In the genomic region with DNA sequence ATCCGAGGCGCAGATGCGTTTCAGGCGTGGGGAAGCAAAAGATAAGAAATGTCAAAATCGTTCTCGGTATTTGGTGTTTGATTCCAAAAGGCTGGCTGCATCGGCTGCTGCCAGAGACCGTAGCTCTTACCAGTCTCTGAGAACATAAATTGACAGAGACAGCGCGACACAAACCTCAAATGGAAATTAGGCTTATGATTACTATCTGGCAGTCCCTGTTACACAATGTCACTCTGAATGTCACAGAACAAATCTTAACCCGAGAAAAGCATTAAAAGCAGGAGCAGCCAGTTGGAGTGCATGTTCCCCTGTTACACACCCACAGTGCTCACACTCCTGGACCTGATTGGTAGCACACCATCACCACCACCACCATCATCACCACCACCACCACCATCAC, we compare ENCODE assay signal across 28 mouse cellular contexts.
DNase-seq lines count a peak whose midpoint lies in the region; ATAC-seq and TF ChIP-seq lines count a peak whose summit lies in the region.
"Had no signal": no experiment of that assay in that cellular context is flagged by ENCODE, and none has a peak within 500 bp of the region (broad histone marks: within the 10 kb centered on the region; RNA-seq: fewer than 3 reads in every experiment).

No protein-coding gene starts in this region.

- no peak overlapping the region for H3K4me3 ChIP-seq in hindbrain, embryonic 14.5 days (replicated peaks; ENCODE audit: low read length)
- H3K4me3 ChIP-seq in hindbrain, embryonic 12.5 days, result no peak overlapping the region
- no peak overlapping the region for H3K4me3 ChIP-seq in layer of hippocampus, adult 2 months
- H3K4me3 ChIP-seq: embryonic facial prominence, embryonic 13.5 days; erythroblast, embryonic 14.5 days; forebrain, embryonic 12.5 days; forebrain, embryonic 15.5 days; heart, adult 2 months; heart, embryonic 10.5 days; heart, embryonic 13.5 days had no signal

- no peak overlapping the region for H3K4me2 ChIP-seq in hindbrain, embryonic 14.5 days (replicated peaks)
- H3K4me2 ChIP-seq in hindbrain, embryonic 12.5 days (replicated peaks), result no peak overlapping the region
- H3K4me2 ChIP-seq: embryonic facial prominence, embryonic 13.5 days; forebrain, embryonic 12.5 days; forebrain, embryonic 15.5 days; heart, embryonic 13.5 days had no signal

- 76% methylated on average over 11 of the region's 11 CpGs for WGBS in hindbrain, embryonic 14.5 days
- 90% methylated on average over 11 of the region's 11 CpGs for WGBS in hindbrain, embryonic 12.5 days

- no peaks in the 10 kb centered on the region for H3K4me1 ChIP-seq in hindbrain, embryonic 14.5 days (replicated peaks; ENCODE audit: control insufficient read depth, insufficient read depth, low read length)
- no peaks in the 10 kb centered on the region for H3K4me1 ChIP-seq in hindbrain, embryonic 12.5 days
- H3K4me1 ChIP-seq: forebrain, embryonic 12.5 days; forebrain, embryonic 15.5 days had no signal

- H3K27me3 ChIP-seq in hindbrain, embryonic 14.5 days (ENCODE audit: control insufficient read depth, insufficient read depth, low read length), result no peaks in the 10 kb centered on the region
- no peaks in the 10 kb centered on the region for H3K27me3 ChIP-seq in hindbrain, embryonic 12.5 days
- H3K27me3 ChIP-seq: CH12.LX; embryonic facial prominence, embryonic 13.5 days; forebrain, embryonic 12.5 days; forebrain, embryonic 15.5 days; heart, embryonic 13.5 days; Patski had no signal

- no peak for DNase-seq in hindbrain, embryonic 14.5 days (ENCODE audit: low spot score)
- peak; percentile 29 to 42 for DNase-seq in layer of hippocampus, adult 2 months (ENCODE audit: low spot score in 2 of 2)
- DNase-seq in layer of hippocampus, postnatal 36 days, result no peak
- peak; percentile 19 for DNase-seq in brain, embryonic 14.5 days (ENCODE audit: low read depth)
- peak; percentile 72 for DNase-seq in layer of hippocampus, adult 9-11 months
- no peak for DNase-seq in retina, embryonic 14.5 days (ENCODE audit: low spot score)
- DNase-seq: adrenal gland, postnatal 10 days; adrenal gland, postnatal 36 days; B cell, adult 2 months; cerebellum, adult 11 months; cerebellum, adult 2 months; cerebellum, adult 9-11 months; cerebellum, postnatal 25 days; gastrocnemius, postnatal 10 days; gastrocnemius, postnatal 36 days; heart, adult 2 months; heart, postnatal 14 days; heart, postnatal 4 days had no signal

- H3K27ac ChIP-seq in hindbrain, embryonic 14.5 days, result peak overlapping the region; percentile 32; the same call in 1 of the 2 replicates
- no peak overlapping the region for H3K27ac ChIP-seq in hindbrain, embryonic 12.5 days
- peak overlapping the region; percentile 82 for H3K27ac ChIP-seq in layer of hippocampus, adult 2 months
- H3K27ac ChIP-seq: embryonic facial prominence, embryonic 13.5 days; forebrain, embryonic 12.5 days; forebrain, embryonic 15.5 days; heart, adult 2 months; heart, embryonic 10.5 days; heart, embryonic 13.5 days had no signal

- H3K36me3 ChIP-seq in hindbrain, embryonic 14.5 days (replicated peaks; ENCODE audit: control insufficient read depth, insufficient read depth), result no peaks in the 10 kb centered on the region
- H3K36me3 ChIP-seq in hindbrain, embryonic 12.5 days, result no peaks in the 10 kb centered on the region
- H3K36me3 ChIP-seq: embryonic facial prominence, embryonic 13.5 days; forebrain, embryonic 12.5 days; forebrain, embryonic 15.5 days; G1E; heart, embryonic 10.5 days; heart, embryonic 13.5 days had no signal

- no peak for TF ChIP-seq POLR2A in brain, embryonic 14.5 days (IDR thresholded peaks at IDR 0.05; ENCODE audit: borderline replicate concordance, extremely low read depth, insufficient read depth, insufficient read length, poor library complexity, severe bottlenecking)

- no peak overlapping the region for H3K9ac ChIP-seq in hindbrain, embryonic 14.5 days
- H3K9ac ChIP-seq in hindbrain, embryonic 12.5 days, result no peak overlapping the region
- H3K9ac ChIP-seq: embryonic facial prominence, embryonic 13.5 days; forebrain, embryonic 12.5 days; forebrain, embryonic 15.5 days; heart, embryonic 13.5 days had no signal

- no peak for TF ChIP-seq CTCF in layer of hippocampus, adult 2 months (conservative IDR thresholded peaks at IDR 0.05)
- no peak for TF ChIP-seq CTCF in brain, embryonic 14.5 days (IDR thresholded peaks at IDR 0.05; ENCODE audit: borderline replicate concordance, extremely low read depth, insufficient read depth, insufficient read length)

- ATAC-seq in hindbrain, embryonic 14.5 days (ENCODE audit: low FRiP score), result no peak
- ATAC-seq in hindbrain, embryonic 12.5 days (ENCODE audit: low FRiP score), result no peak
- ATAC-seq: forebrain, embryonic 15.5 days; Patski had no signal

- no peaks in the 10 kb centered on the region for H3K9me3 ChIP-seq in hindbrain, embryonic 14.5 days (ENCODE audit: control insufficient read depth, low read length)
- H3K9me3 ChIP-seq in hindbrain, embryonic 12.5 days (replicated peaks), result no peaks in the 10 kb centered on the region
- H3K9me3 ChIP-seq: embryonic facial prominence, embryonic 13.5 days; forebrain, embryonic 12.5 days; forebrain, embryonic 15.5 days; G1E; heart, embryonic 10.5 days; heart, embryonic 13.5 days had no signal

Comparison
In these comparisons a context has a peak if more than half of its experiments do, and no peak if none do; other contexts are left out.
1. DNase-seq: peak in layer of hippocampus, adult 2 months (2 of 2), brain, embryonic 14.5 days (single experiment) and layer of hippocampus, adult 9-11 months (single experiment); none in hindbrain, embryonic 14.5 days (single experiment), layer of hippocampus, postnatal 36 days (0 of 2) and retina, embryonic 14.5 days (single experiment).